Mouse (Mus musculus) CD4-positive, CD25-positive, alpha-beta regulatory T cell (primary cell): ENCODE measurements around the gene Sv2a. TPM values are rescaled to one million over a fixed set of nuclear protein-coding genes. Genes with fewer than 3 reads are reported as not detected.

ENCODE experiments used
- polyA plus RNA-seq: library from polyadenylated mRNA; unstranded; fragments of 100-300 nt; shearing (Covaris generic); gene quantifications from one replicate; pipeline ENCODE4 v1.2.1, GENCODE M21; 2017

Sv2a gene
- 3.5 TPM for polyA plus RNA-seq

GRCm38 (mm10) chr3:96180727-96181477, at the start of gene Sv2a:
Gene Sv2a (plus strand): TSS chr3:96181151.

GRCm38 (mm10) chr3:96161869-96162840, 18.8 kb upstream of the Sv2a start, which contains the start of gene Mtmr11:
Gene Mtmr11 (plus strand): TSS chr3:96162004.

GRCm38 (mm10) chr3:96172197-96173178, 8.5 kb upstream of the Sv2a start, which contains the start of gene Sf3b4:
Gene Sf3b4 (plus strand): TSS chr3:96172332.

GRCm38 (mm10) chr3:96219661-96220130, 38.7 kb downstream of the Sv2a start, which contains the start of the genes Bola1 and Hist2h2ab:
Gene Bola1 (minus strand): TSS chr3:96219709.
Gene Hist2h2ab (plus strand): TSS chr3:96219865.

GRCm38 (mm10) chr3:96220765-96221639, 40.1 kb downstream of the Sv2a start, which contains the start of the genes Hist2h2ac and Hist2h2be:
Gene Hist2h2ac (minus strand): TSS chr3:96220880.
Gene Hist2h2be (plus strand): TSS chr3:96221119.

GRCm38 (mm10) chr3:96238954-96239793, 58.2 kb downstream of the Sv2a start, which contains the start of gene Hist2h3c2:
Gene Hist2h3c2 (minus strand): TSS chr3:96239127.

GRCm38 (mm10) chr3:96239949-96240798, 59.2 kb downstream of the Sv2a start, which contains the start of gene Hist2h2aa2:
Gene Hist2h2aa2 (minus strand): TSS chr3:96240276.

Other genes starting within 250 kb of the Sv2a start
- gene Plekho1, start 185.2 kb upstream of the Sv2a start, polyA plus RNA-seq, result 9.1 TPM
- 28.6 TPM for gene Vps45, start 122.7 kb upstream of the Sv2a start, polyA plus RNA-seq
- 19.7 TPM for gene Otud7b, start 76.6 kb upstream of the Sv2a start, polyA plus RNA-seq
- gene Mtmr11, start 19.1 kb upstream of the Sv2a start, polyA plus RNA-seq, result 3.7 TPM
- 140 TPM for gene Sf3b4, start 8.8 kb upstream of the Sv2a start, polyA plus RNA-seq
- 32.6 TPM for gene Bola1, start 38.6 kb downstream of the Sv2a start, polyA plus RNA-seq
- gene Hist2h2ab, start 38.7 kb downstream of the Sv2a start, polyA plus RNA-seq, result 0.95 TPM
- 9.2 TPM for gene Hist2h2ac, start 39.7 kb downstream of the Sv2a start, polyA plus RNA-seq
- gene Hist2h2be, start 40.0 kb downstream of the Sv2a start, polyA plus RNA-seq, result 4.6 TPM
- 0.77 TPM for gene Hist2h3c2, start 58.0 kb downstream of the Sv2a start, polyA plus RNA-seq
- 73.7 TPM for gene Hist2h2aa2, start 59.1 kb downstream of the Sv2a start, polyA plus RNA-seq
- not detected for gene Hist2h2aa1, start 64.3 kb downstream of the Sv2a start, polyA plus RNA-seq
- not detected for gene Hist2h3c1, start 65.5 kb downstream of the Sv2a start, polyA plus RNA-seq
- gene Hist2h4, start 82.2 kb downstream of the Sv2a start, polyA plus RNA-seq, result 4.2 TPM
- gene Hist2h3b, start 87.5 kb downstream of the Sv2a start, polyA plus RNA-seq, result 7.6 TPM
- 5.4 TPM for gene Hist2h2bb, start 88.6 kb downstream of the Sv2a start, polyA plus RNA-seq
- 0.20 TPM for gene Fcgr1, start 112.8 kb downstream of the Sv2a start, polyA plus RNA-seq